Mouse (Mus musculus): ENCODE results near the gene Ddx21.

GRCm38 (mm10) chr10:62578338-62579100 is 23.6 kb downstream of the Ddx21 start, which contains the start of gene Kif1bp:
- no peak for TF ChIP-seq EP300 (IDR thresholded peaks at IDR 0.05; ENCODE audit: insufficient read depth, low read depth, low read length)
- no peak for TF ChIP-seq CTCF (IDR thresholded peaks at IDR 0.05; ENCODE audit: low read depth, low read length)
- peak; percentile 81 for TF ChIP-seq POLR2A (IDR thresholded peaks at IDR 0.05; ENCODE audit: insufficient read depth, low read length)
